Mouse (Mus musculus) thymus, postnatal 25 days (tissue): ENCODE measurements at regions not wholly inside any gene's neighbourhood (a gene's known extent, or its start where the extent isn't known, plus 50 kb on each side); places are given as distances from the start of the nearest gene placed in this dataset.

Source experiments
- DNase-seq: peaks from one replicate; pipeline ENCODE4 v3.0.0; 2022

DNA sequence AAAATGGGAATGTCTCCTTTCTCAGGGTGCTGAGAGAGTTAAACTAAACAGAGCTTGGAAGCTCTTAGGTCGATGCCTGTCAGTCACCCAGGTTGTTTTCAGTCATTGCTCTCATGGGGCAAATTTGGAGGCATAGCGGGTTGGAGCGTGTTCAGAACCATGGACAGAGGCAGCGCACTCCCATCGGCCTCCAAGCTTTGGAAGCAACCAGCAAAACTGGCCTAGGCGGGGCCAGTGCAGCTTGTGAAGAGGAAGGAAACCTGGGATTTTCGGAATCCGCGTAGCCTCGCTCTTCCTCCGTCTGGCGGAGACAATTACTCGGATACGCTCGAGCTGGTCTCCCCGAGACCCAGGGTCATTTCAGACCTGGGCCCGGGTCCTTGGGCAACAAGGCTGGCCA lies 63.4 kb upstream of the Pax2 start:
- DNase-seq, result peak; percentile 16

DNA sequence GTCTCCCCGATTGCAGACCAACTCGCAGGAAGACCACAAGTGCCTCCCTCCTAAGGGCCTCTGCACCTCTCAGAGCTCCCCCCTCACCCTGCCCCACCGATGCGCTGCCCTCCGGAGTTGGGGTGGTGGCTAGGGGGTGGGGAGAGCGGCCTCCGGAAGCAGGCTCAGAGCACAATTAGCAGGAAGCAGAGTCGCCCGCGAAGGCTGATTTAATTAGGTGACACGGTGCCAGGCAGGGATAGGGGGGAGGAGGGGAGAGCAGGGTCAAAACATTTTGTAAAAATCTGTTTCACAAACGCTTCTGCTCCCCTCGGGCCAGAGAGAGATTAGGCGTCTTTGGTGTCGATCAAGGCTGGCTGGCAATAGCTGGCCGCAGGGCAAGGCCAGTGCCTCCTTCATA lies 63.0 kb upstream of the Pax2 start:
- DNase-seq, result no peak

DNA sequence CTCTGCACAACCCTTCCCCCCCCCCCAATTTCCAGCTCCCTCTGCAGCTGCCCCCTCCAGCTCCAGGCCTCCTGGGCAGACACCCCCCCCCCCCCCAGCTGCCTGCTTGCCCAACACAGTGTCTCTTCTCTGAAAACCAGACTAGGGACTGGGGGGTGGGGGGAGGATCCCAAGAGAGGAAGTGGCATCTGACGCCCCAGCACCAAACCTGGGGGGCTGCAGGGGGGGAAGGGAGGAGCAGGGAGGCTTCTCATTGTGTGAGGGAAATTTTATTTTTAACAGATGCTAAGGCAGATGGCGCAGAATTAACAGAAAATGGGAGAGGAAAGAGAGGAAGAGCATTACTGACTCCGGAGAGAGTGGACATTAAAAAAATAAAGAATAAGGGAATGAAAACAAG lies 60.5 kb upstream of the Pax2 start:
- no peak for DNase-seq

DNA sequence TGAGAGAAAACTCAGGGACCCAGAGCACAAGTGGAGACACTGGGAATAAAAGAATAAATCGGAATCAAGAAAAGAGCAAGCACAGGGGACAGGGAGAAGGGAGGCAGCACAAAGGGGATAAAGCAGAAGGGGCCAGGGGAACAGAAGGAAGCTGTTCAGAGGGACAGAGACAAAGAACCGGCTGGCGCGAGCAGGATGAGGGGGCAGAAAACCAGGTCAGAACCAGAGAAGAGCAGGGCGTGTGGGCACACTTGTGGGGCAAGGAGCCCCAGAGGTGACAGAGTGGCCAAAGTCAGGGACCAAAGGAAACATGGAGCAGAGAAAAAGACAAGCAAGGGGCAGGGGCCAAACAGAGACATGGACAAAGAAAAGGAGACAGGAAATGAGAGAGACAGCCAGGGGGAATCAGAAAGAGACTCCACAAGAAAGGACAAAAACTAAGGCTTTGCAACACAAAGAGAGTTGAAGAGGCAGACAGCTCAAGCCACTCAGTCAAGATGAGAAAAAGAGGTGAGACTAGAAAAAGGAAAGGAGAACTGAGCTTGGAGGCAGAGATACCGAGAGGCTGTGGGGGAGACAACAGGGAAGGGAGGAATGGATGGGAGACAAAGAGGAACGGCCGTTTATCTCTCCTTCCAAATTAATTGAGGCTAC lies 59.7 kb upstream of the Pax2 start:
- no peak for DNase-seq

DNA sequence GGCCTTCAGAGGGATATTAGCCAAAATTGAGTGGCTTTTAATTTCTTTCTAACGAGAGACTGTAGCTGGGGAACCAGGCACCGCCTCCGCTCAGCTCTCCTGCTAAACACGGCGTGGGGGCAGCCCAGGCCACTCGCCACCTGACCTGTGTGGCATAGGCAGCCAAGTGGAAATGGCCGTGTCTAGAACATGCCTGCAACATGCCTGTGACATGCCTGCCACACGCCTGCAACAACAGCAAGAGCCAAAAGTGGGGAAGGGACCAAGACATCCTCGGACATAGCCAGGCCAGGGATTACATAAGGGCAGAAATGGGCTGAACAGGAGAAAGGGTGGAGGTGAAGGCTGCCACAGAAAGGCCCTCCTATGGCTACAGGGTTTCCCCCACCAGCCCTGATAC lies 59.1 kb upstream of the Pax2 start:
- DNase-seq, result no peak

DNA sequence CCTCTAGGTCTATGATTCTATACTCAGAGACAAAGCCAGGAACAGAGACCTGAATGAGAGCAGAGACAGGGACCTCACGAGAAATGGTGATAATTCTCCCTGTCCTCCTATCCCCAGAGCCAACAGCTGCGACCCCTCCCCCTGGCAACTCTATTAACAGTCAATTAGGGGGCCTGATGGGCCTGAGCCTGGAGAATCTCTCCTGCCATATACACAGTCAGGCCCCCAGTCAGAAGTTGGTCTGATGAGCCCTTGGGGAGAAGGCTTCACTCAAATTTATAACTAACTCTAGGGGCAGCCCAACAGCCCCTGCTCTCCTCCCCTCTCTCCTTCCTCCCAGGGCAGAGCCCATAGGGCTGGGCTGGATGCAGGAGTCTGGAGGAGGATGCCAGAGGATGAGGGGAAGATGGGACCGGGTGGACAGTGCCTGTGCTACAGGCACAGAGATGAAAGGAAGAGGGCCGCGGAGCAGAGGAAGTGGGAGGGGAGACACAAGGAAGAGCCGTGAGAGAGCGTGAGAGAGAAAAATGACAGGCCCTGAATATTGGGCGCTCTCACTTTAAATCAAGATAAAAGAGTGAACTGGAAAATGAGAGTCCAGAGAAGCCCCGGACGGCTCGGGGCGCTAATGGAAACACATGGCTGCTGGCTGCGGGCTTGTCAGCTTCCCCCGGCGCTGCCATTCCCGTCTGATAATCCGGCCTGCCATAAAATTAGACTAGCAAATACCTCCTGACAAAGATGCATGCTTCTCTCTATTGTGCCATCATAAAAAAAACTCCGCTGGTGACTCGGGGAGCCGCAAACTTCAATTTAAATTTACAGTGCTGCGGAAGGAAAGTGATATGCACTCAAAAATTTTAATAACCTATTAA lies 57.2 kb upstream of the Pax2 start:
- no peak for DNase-seq
